Mouse (Mus musculus) limb, embryonic 12.5 days (tissue): Measurements from ENCODE around the gene Skap1. TPM values are rescaled to one million over a fixed set of nuclear protein-coding genes. Genes with fewer than 3 reads are reported as not detected.
A peak's percentile ranks its signal among the peaks of the same experiment; 100 is the strongest.

Experiments
- ATAC-seq: fragments of 200-750 bp; cut with Nextera tagmentation; 2 replicates; pipeline ENCODE4 v1.8.0; 2017; ENCODE audit warnings: low read depth, moderate TSS enrichment; ENCODE audit not compliant: insufficient number of reproducible peaks, insufficient read depth, low FRiP score, low TSS enrichment
- H3K27ac ChIP-seq: fragments of 300-500 bp; sonication (generic); 2 replicates; pipeline ENCODE4 v1.5.1; 2016; ENCODE audit warnings: mild to moderate bottlenecking, moderate library complexity
- H3K27me3 ChIP-seq: fragments of 300-500 bp; sonication (generic); 2 replicates; pipeline ENCODE4 v1.6.1; 2016; ENCODE audit warnings: mild to moderate bottlenecking, moderate library complexity
- H3K36me3 ChIP-seq: fragments of 300-500 bp; sonication (generic); 2 replicates; pipeline ENCODE4 v1.6.1; 2016; ENCODE audit warnings: mild to moderate bottlenecking, moderate library complexity
- H3K4me1 ChIP-seq: fragments of 300-500 bp; sonication (generic); replicated peaks from 2 replicates; pipeline ENCODE4 v1.6.1; 2016
- H3K4me2 ChIP-seq: fragments of 300-500 bp; sonication (generic); 2 replicates; pipeline ENCODE4 v1.6.1; 2016; ENCODE audit warnings: mild to moderate bottlenecking, moderate library complexity
- H3K4me3 ChIP-seq: fragments of 300-500 bp; sonication (generic); replicated peaks from 2 replicates; pipeline ENCODE4 v1.5.1; 2016; ENCODE audit warnings: mild to moderate bottlenecking
- H3K9ac ChIP-seq: fragments of 300-500 bp; sonication (generic); replicated peaks from 2 replicates; pipeline ENCODE4 v1.6.1; 2016; ENCODE audit warnings: mild to moderate bottlenecking, moderate library complexity
- H3K9me3 ChIP-seq: fragments of 300-500 bp; sonication (generic); 2 replicates; pipeline ENCODE4 v1.6.1; 2016; ENCODE audit warnings: mild to moderate bottlenecking, moderate library complexity
- WGBS: fragments of 180-500 bp; shearing (Covaris S2); methylation state at CpG from one replicate; pipeline ENCODE4 v1.1.7; 2016; 5-methylcytosine and 5-hydroxymethylcytosine counted together
- polyA plus RNA-seq: library from polyadenylated mRNA; unstranded; fragments of >200 nt; fragmentation: Nextera tagmentation; extraction: Ambion mirVana; gene quantifications from 2 replicates; pipeline ENCODE4 v1.2.1, GENCODE M21; 2016

The Skap1 gene
- polyA plus RNA-seq, 1 experiment from 2014 or later = 0.31 TPM

DNA sequence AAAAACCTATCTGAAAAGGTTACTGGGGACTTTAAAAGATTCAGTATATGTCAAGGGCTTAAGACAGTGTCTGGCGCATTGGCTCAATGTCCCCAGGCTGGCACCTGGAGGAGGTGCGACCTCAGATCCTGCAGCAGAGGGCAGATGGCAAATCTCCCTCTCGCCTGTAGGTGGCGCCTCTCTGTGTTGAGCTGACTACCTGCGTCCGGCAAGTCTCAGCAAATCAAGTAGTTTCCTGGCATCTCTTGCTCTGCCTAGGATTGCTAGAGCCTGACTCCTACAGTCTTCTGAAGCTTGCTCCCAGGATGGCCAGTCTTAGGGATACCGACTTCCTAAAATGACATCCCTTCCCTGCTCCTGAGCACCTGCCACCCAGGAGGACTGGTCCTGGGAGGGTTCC, 25.6 kb upstream of the Skap1 start:
- Histone ChIP-seq H3K27me3 (peaks cover 52% of the 10 kb centered on the region), H3K27ac (no peak overlapping the region), H3K4me1 (no peaks in the 10 kb centered on the region), H3K9ac (no peak overlapping the region), H3K36me3 (no peaks in the 10 kb centered on the region), H3K4me2 (no peak overlapping the region), H3K9me3 (no peaks in the 10 kb centered on the region), H3K4me3 (no peak overlapping the region)
- 4% methylated on average over 7 of the region's 7 CpGs for WGBS
- no peak for ATAC-seq

DNA sequence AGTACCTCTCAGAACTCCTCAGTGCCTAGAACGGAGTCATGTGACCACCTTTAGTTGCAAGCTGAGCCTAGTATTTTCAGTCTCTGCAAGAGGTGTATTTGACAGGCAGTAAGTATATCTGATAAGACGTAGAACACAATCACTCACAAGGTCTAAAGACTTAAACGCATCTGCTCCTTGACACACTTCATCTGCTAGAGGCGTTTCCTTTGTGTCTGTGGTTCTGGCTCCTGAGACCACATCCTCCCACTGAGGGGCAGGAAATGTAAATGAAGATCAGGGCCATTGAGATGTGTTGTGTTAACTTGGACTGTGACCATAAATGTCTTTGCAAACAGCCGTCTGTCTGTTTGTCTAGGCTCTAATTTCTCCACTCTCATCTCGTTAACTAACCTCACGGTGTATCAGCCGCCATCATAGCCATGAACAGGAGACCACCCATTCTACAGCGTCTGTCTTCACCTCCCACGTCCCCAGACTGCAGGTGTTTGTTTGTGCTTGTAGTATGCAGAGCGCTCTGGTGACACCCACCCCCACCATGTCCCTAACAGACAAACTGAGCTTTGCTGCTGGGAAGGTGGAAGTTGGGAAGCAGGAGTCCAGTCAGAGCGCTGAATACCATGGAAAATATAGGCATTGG, 22.7 kb upstream of the Skap1 start:
- Histone ChIP-seq H3K9ac (no peak overlapping the region), H3K36me3 (no peaks in the 10 kb centered on the region), H3K27ac (no peak overlapping the region), H3K4me3 (no peak overlapping the region), H3K27me3 (peaks cover 33% of the 10 kb centered on the region), H3K4me2 (no peak overlapping the region), H3K4me1 (no peaks in the 10 kb centered on the region), H3K9me3 (no peaks in the 10 kb centered on the region)
- WGBS = 61% methylated on average over 12 of the region's 12 CpGs
- no peak for ATAC-seq

DNA sequence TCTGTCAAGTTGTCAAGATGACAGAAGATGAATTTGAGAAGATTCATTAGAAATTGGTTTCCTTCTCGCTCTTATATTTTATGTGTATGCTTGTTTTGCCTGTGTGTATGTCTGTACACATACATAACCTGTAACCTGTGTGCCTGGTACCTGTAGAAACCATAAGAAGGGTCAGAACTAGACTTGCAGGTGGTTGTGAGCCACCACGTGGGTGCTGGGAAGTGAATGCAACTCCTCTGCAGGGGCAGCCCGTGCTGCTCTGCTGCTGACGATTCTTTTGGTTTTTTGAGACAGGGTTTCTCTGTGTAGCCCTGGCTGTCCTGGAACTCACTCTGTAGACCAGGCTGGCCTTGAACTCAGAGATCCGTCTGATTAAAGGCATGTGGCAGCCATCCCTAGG, 21.9 kb upstream of the Skap1 start:
- Histone ChIP-seq H3K27ac (no peak overlapping the region), H3K9ac (no peak overlapping the region), H3K4me1 (no peaks in the 10 kb centered on the region), H3K36me3 (no peaks in the 10 kb centered on the region), H3K4me2 (no peak overlapping the region), H3K27me3 (peaks cover 31% of the 10 kb centered on the region), H3K4me3 (no peak overlapping the region), H3K9me3 (no peaks in the 10 kb centered on the region)
- no peak for ATAC-seq
- 83% methylated on average over 5 of the region's 5 CpGs for WGBS

DNA sequence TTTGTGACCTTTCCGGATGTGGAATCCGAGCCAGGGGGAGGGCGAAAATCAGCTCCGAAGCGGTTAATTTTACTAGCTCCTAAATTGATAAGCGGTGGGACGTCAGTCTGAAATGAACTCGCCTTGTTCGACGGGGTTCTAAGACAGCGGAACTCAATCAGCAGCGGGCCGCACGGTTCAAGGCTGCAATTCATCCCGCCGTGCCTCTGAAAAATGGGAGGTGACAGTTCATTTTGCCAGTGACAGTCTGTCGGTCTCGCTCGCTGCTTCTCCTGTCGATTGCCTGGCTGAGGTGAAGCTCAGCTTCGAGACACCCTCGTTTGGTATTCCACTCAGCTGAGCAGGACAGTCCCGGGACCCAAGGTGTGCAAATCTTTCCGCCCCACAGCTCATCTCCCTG, 16.5 kb upstream of the Skap1 start:
- no peaks in the 10 kb centered on the region for H3K4me1 ChIP-seq
- no peaks in the 10 kb centered on the region for H3K9me3 ChIP-seq
- H3K9ac ChIP-seq = no peak overlapping the region
- no peak overlapping the region for H3K4me2 ChIP-seq
- no peaks in the 10 kb centered on the region for H3K36me3 ChIP-seq
- no peak for ATAC-seq
- no peak overlapping the region for H3K27ac ChIP-seq
- peaks cover 22% of the 10 kb centered on the region for H3K27me3 ChIP-seq
- H3K4me3 ChIP-seq = no peak overlapping the region
- 71% methylated on average over 24 of the region's 24 CpGs for WGBS

DNA sequence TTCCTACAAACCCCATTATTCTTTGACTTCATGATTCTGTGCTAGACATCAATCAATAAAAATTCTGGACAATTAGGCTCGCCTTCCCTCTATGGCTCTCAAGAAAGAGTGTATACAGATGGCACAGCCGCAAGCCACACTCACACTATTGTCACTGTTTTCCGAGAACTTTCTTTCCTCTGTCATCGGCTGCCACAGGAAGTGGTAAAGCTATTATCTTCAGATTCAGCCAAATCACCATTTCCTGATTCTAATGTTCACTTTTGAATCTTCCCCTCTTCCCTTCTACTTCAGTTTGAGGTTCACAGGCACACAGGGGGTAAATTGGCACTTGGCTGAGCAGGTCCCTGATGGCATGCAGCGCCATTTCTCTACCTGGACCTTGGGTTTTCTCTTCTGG, 9.3 kb upstream of the Skap1 start:
- WGBS = 84% methylated on average over 5 of the region's 5 CpGs

DNA sequence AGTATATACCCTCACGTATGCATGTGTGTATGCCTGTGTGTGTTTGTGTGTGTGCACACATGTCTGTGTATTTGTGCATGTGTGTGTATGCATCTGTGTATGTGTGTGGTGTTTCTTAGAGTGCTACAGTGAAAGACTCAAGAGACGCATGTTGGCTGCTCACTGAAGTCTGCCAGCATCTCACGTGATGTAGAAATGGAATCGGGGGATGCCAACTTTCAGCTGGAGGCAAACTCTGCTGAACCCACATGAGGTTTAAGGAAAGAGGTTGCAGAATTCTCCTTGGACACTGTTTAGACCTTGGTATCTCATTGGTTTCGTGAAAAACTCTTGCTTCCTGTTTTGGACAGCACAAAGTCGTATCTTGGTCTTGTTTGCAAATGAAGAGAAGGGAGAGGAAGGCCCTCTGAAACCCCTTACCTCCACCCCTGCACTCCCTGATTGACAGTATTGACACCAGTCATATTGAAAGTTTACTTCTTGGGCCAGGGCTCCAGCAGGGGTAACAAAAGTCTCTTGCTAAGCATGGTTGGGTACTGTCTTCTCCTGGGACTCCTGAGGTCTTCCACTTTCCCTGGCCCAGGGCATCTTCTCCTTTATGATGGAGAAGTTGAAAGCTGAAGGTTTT, 8.6 kb upstream of the Skap1 start:
- H3K9me3 ChIP-seq = no peaks in the 10 kb centered on the region
- WGBS = 91% methylated on average over 6 of the region's 6 CpGs
- no peak for ATAC-seq
- no peak overlapping the region for H3K4me2 ChIP-seq
- no peak overlapping the region for H3K27ac ChIP-seq
- H3K4me3 ChIP-seq = no peak overlapping the region
- no peak overlapping the region for H3K9ac ChIP-seq
- peaks cover 9% of the 10 kb centered on the region for H3K4me1 ChIP-seq
- H3K36me3 ChIP-seq = no peaks in the 10 kb centered on the region
- H3K27me3 ChIP-seq = peaks cover 33% of the 10 kb centered on the region

More for the DNA sequence above, 9.3 kb upstream of the Skap1 start:
- no peak for ATAC-seq
- Histone ChIP-seq H3K27me3 (peaks cover 27% of the 10 kb centered on the region), H3K9ac (no peak overlapping the region), H3K4me1 (peaks cover 9% of the 10 kb centered on the region), H3K4me2 (no peak overlapping the region), H3K9me3 (no peaks in the 10 kb centered on the region), H3K4me3 (no peak overlapping the region), H3K27ac (no peak overlapping the region), H3K36me3 (no peaks in the 10 kb centered on the region)

DNA sequence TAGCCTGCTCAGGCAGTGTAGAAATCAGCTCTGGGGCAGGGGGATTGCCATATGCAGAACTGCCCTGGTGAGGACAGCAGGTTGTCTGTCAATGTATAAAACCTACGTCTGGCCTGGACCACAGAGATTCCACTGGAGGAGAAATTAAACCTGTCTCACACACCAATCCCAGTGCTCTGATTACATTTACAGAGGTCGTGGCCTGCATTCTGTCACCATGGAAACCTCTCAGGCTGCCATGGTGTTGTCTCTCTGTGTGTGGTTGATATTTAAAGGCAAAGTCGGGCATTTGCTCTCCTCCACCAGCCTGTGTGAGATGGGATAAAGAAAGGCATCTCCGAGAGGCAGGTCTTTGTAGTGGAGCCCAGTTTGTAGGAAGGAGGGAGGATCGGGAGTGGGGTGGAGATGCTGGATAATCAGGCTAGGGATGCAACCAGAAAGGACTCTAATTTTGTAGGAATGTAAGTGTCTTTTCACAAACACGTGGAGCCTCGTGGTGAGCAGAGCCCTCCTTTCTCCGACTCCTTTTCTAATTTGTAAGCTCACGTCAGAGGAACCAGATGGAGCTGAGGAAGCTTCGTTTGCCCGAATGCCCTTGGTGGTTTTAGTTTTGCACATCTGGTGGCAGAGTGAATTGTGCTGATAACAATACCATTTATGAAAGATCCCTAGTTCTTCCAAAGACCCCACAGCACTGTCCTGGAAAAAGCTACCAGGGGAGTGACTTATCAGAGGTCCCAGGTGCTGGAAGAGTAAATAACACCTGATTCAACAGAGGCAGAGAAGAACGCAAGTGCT, 7.7 kb upstream of the Skap1 start:
- Histone ChIP-seq H3K36me3 (no peaks in the 10 kb centered on the region), H3K9ac (0 out of 2 replicates have a peak overlapping the region, but pooled peaks have one; percentile 5), H3K27me3 (peaks cover 40% of the 10 kb centered on the region), H3K4me1 (peaks cover 12% of the 10 kb centered on the region), H3K4me3 (no peak overlapping the region), H3K4me2 (no peak overlapping the region), H3K9me3 (no peaks in the 10 kb centered on the region), H3K27ac (no peak overlapping the region)
- WGBS = 39% methylated on average over 12 of the region's 12 CpGs
- ATAC-seq = no peak

DNA sequence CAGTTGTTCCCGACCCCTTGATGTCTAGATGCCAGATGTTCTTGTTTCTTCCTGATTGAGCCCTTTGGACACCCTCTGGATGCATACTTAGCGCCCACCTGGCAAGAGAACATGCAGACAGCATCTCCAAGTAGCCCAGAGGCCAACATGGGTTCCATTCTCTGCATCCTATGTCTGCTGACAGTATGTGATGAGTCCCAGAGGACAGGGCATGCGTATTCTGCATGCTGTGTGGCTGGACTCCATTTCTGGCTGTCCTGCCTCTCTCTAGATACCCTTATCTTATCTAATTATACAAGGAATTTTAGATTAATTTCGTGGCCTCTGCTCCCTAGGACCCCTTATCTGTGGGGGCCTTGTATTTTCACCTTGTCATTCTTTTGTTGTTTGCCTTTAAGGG, 2.6 kb upstream of the Skap1 start:
- ATAC-seq = no peak
- H3K9me3 ChIP-seq = no peaks in the 10 kb centered on the region
- no peak overlapping the region for H3K27ac ChIP-seq
- WGBS = 38% methylated on average over 4 of the region's 4 CpGs
- H3K9ac ChIP-seq = no peak overlapping the region
- peaks cover 75% of the 10 kb centered on the region for H3K27me3 ChIP-seq
- peaks cover 19% of the 10 kb centered on the region for H3K4me1 ChIP-seq
- no peak overlapping the region for H3K4me2 ChIP-seq
- no peaks in the 10 kb centered on the region for H3K36me3 ChIP-seq
- H3K4me3 ChIP-seq = no peak overlapping the region

DNA sequence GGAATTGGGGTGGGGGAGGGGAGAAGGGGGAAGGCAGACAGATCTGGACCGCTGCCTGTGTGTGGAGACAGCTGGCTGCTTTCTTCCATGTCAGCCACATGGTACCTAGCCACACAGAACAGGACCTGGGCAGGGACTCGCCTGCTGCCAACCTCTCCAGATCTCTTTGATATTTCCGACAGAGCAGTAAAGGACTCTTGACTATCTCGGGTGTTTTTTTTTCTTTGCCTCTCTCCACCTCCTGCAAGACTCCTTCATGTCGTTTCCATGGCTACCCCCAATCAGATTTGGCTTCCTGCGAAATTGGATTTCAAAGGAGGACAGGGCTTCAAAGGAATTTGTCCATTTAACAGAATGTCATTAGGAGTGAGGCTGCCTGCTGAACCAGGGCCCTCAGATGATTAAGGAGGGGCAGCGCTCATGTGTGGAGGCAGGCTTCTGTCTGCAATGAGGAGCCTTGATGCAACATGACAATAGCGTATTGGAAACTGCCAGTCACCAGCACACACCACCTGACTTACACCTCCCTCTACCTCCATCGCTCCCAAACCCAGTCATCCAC, 2.1 kb upstream of the Skap1 start:
- peaks cover 73% of the 10 kb centered on the region for H3K27me3 ChIP-seq
- H3K36me3 ChIP-seq = no peaks in the 10 kb centered on the region
- no peak overlapping the region for H3K9ac ChIP-seq
- ATAC-seq = no peak
- no peaks in the 10 kb centered on the region for H3K9me3 ChIP-seq
- peaks cover 22% of the 10 kb centered on the region for H3K4me1 ChIP-seq
- no peak overlapping the region for H3K4me3 ChIP-seq
- WGBS = 5% methylated on average over 9 of the region's 9 CpGs
- no peak overlapping the region for H3K4me2 ChIP-seq
- H3K27ac ChIP-seq = no peak overlapping the region

DNA sequence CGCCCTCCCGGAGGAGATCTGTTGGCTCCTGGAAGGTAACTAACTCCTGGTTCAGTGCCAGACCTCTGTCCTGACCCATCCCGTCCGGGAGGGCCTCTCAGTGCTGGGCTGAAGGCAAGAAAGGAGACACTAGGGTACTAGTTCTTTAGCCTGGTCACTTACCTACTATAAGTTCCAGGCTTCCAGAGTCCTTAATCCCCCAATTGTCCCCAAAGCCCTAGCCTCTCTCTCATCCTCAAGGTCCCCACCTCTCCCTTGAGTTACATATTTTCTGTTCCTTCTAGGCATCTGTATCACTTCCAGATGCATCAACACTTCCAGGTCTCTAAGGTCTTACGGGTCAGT, 295 bp downstream of the Skap1 start:
- Histone ChIP-seq H3K27me3 (peaks cover 74% of the 10 kb centered on the region), H3K4me1 (peaks cover 22% of the 10 kb centered on the region), H3K9me3 (no peaks in the 10 kb centered on the region), H3K9ac (no peak overlapping the region), H3K4me2 (peak overlapping the region; percentile 62), H3K4me3 (peak overlapping the region; percentile 36), H3K27ac (no peak overlapping the region), H3K36me3 (no peaks in the 10 kb centered on the region)
- no peak for ATAC-seq
- 22% methylated on average over 5 of the region's 5 CpGs for WGBS

DNA sequence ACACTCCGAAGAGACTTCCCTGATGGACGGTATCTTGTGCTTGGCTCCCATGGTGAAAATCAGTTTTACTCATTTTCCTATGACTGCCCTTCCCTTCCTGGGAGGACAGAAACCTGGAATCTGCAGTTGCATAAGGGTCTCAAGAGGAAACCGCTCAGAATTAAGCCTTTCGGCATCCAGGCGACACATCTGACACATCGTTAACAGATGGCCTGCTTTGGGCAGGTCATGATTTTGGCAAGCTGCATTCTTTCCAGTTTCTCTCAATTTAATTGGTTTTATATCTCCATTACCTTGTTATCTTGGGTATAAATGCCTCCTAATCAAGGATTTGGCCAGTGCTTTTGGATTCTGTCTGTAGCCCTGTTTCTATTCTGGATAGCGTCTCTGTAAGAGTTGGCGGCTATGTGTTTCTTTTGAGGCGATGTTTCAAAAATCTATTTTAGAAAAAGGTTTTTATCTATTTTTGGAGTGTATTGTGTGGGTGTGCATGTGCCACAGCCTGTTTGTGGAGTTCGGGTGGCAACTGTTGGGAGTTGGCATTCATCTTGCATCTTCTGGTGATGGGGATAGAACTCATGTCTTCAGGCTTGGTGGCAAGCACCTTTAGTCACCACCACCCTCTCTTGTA, 1.1 kb downstream of the Skap1 start:
- WGBS = 65% methylated on average over 10 of the region's 10 CpGs
- Histone ChIP-seq H3K4me1 (peaks cover 22% of the 10 kb centered on the region), H3K4me2 (no peak overlapping the region), H3K27me3 (peaks cover 66% of the 10 kb centered on the region), H3K9ac (no peak overlapping the region), H3K9me3 (no peaks in the 10 kb centered on the region), H3K4me3 (no peak overlapping the region), H3K36me3 (no peaks in the 10 kb centered on the region), H3K27ac (no peak overlapping the region)
- ATAC-seq = no peak
